Mouse (Mus musculus) embryonic fibroblast, embryonic 13.5 days (primary cell): ENCODE data around the gene Il15ra.

Experiments
- CTCF ChIP-seq: IDR thresholded peaks from 2 replicates; pipeline ENCODE4 v1.5.1; 2011; ENCODE audit warnings: mild to moderate bottlenecking, control low read depth, low read length, moderate library complexity, borderline replicate concordance; ENCODE audit not compliant: insufficient read depth
- POLR2A ChIP-seq: IDR thresholded peaks from 2 replicates; pipeline ENCODE4 v1.6.1; 2011; ENCODE audit warnings: low read depth, mild to moderate bottlenecking, control low read depth, low read length, moderate library complexity

GRCm38 (mm10) chr2:11663961-11664360 lies 41.1 kb upstream of the Il15ra start:
- TF ChIP-seq CTCF (peak; percentile 76; the same call in 1 of the 2 replicates), POLR2A (no peak)
